Mouse (Mus musculus): ENCODE data around the gene Sh3bp5. TPM values are rescaled to one million over a fixed set of nuclear protein-coding genes. Genes with fewer than 3 reads are reported as not detected.

Gene Sh3bp5
- total RNA-seq, 2 experiments from 2014 or later, result 26.4 to 52.8 TPM

DNA sequence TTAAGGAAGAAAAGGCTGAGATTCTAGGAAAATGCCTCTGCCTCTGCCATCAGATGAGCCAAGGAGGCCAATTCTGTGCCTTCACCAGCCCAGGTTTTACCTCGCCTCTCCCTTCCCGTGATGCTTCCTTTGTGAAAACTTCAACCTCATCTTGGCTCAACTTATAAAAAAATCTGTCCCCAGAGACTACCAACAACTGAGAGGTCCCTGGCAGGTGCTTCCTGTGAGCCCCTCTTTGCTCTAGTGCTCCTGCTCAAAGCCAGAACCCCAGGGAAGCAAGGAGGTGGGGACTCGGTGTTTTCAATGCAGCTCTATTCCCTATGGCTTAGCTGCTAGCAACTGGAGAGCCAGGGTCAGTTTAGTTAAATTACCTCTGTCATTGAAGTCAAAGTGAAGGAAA lies 122.7 kb downstream of the Sh3bp5 start:
- ATAC-seq (ENCODE audit: poor library complexity, severe bottlenecking), result no peak

Other genes with a start within 250 kb of the Sh3bp5 start
- gene Tnnc1, start 227.8 kb downstream of the Sh3bp5 start, total RNA-seq (2015), result 0.71 TPM in 1 of 2 replicates, not detected in the other
- gene Tnnc1, start 227.8 kb downstream of the Sh3bp5 start, total RNA-seq (2017), result not detected in 2 replicates
- 74.8 and 95.0 TPM in 2 replicates for gene Nisch, start 219.1 kb downstream of the Sh3bp5 start, total RNA-seq (2015)
- gene Nisch, start 219.1 kb downstream of the Sh3bp5 start, total RNA-seq (2017), result 65.6 and 79.0 TPM in 2 replicates
- not detected in 2 replicates for gene Sema3g, start 218.2 kb downstream of the Sh3bp5 start, total RNA-seq (2015)
- not detected in 2 replicates for gene Sema3g, start 218.2 kb downstream of the Sh3bp5 start, total RNA-seq (2017)
- 12.5 and 14.3 TPM in 2 replicates for gene Phf7, start 184.8 kb downstream of the Sh3bp5 start, total RNA-seq (2015)
- gene Phf7, start 184.8 kb downstream of the Sh3bp5 start, total RNA-seq (2017), result 9.8 and 13.4 TPM in 2 replicates
- 14.0 and 15.6 TPM in 2 replicates for gene Bap1, start 184.6 kb downstream of the Sh3bp5 start, total RNA-seq (2015)
- gene Bap1, start 184.6 kb downstream of the Sh3bp5 start, total RNA-seq (2017), result 30.4 and 31.8 TPM in 2 replicates
- 0.05 TPM in 1 of 2 replicates, not detected in the other for gene Dnah1, start 112.2 kb downstream of the Sh3bp5 start, total RNA-seq (2015)
- under 0.01 TPM in 1 of 2 replicates, not detected in the other for gene Dnah1, start 112.2 kb downstream of the Sh3bp5 start, total RNA-seq (2017)
- 45.3 and 48.0 TPM in 2 replicates for gene Capn7, start 99.4 kb downstream of the Sh3bp5 start, total RNA-seq (2015)
- gene Capn7, start 99.4 kb downstream of the Sh3bp5 start, total RNA-seq (2017), result 51.3 and 56.5 TPM in 2 replicates
- gene Eaf1, start 58.3 kb upstream of the Sh3bp5 start, total RNA-seq (2015), result 16.4 and 18.1 TPM in 2 replicates
- 13.9 and 18.8 TPM in 2 replicates for gene Eaf1, start 58.3 kb upstream of the Sh3bp5 start, total RNA-seq (2017)
- 11.2 and 17.8 TPM in 2 replicates for gene Mettl6, start 59.0 kb upstream of the Sh3bp5 start, total RNA-seq (2015)
- gene Mettl6, start 59.0 kb upstream of the Sh3bp5 start, total RNA-seq (2017), result 51.6 and 53.3 TPM in 2 replicates
- gene Colq, start 155.3 kb upstream of the Sh3bp5 start, total RNA-seq (2015), result 0.07 TPM in 1 of 2 replicates, not detected in the other
- gene Colq, start 155.3 kb upstream of the Sh3bp5 start, total RNA-seq (2017), result not detected in 2 replicates
- not detected in 2 replicates for gene Gm49387, start 204.8 kb upstream of the Sh3bp5 start, total RNA-seq (2015)
- not detected in 2 replicates for gene Gm49387, start 204.8 kb upstream of the Sh3bp5 start, total RNA-seq (2017)
- gene Btd, start 204.9 kb upstream of the Sh3bp5 start, total RNA-seq (2015), result 14.8 and 17.0 TPM in 2 replicates
- gene Btd, start 204.9 kb upstream of the Sh3bp5 start, total RNA-seq (2017), result 11.3 and 18.5 TPM in 2 replicates
- gene Hacl1, start 205.2 kb upstream of the Sh3bp5 start, total RNA-seq (2015), result 8.0 and 12.2 TPM in 2 replicates
- 14.6 and 18.1 TPM in 2 replicates for gene Hacl1, start 205.2 kb upstream of the Sh3bp5 start, total RNA-seq (2017)

All from megakaryocyte, adult 5-6 weeks (primary cell).